Mouse (Mus musculus): ENCODE measurements around the gene Capn8.

DNA sequence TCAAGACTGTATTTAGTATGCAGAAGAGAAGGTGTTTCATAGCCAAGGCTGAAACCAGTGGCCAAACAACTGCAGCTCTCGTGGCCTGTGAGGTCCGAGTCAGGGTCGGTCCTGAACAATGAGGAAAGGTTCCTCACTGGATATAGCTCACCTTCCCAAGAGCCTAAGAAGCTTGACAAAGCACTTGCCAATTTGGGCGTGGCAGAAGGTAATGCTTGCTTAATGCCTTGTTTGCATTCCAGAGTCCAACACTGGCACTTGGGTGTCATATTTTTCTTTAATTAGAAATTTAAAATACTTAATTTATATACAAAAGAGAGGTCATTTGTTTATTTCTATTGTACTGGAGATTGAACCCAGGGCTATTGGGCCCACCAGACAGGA is 9.9 kb downstream of the Capn8 start:
- no peak for TF ChIP-seq CTCF (conservative IDR thresholded peaks at IDR 0.05; ENCODE audit: low read length)
- TF ChIP-seq NANOG (IDR thresholded peaks at IDR 0.05; ENCODE audit: borderline replicate concordance, low read length) = no peak
